Mouse (Mus musculus): ENCODE data around the gene Pex3. TPM values are rescaled to one million over a fixed set of nuclear protein-coding genes. Genes with fewer than 3 reads are reported as not detected.
"Not testable (repeated sequence)": the region's sequence is repeated elsewhere in the genome, so short reads cannot be mapped to it uniquely, and the experiment has no call there.

The Pex3 gene
- polyA plus RNA-seq, 1 experiment from 2014 or later: 27.0 TPM

- H3K27me3 ChIP-seq (ENCODE audit: control insufficient read depth, insufficient read depth, low read length): no peaks in the 10 kb centered on the region
- H3K9ac ChIP-seq (ENCODE audit: low read length): peak overlapping the region; percentile 90
- no peaks in the 10 kb centered on the region for H3K36me3 ChIP-seq (ENCODE audit: control insufficient read depth, insufficient read depth, low read length)
- ATAC-seq (ENCODE audit: low FRiP score): peak; percentile 34
- no peaks in the 10 kb centered on the region for H3K9me3 ChIP-seq (ENCODE audit: control insufficient read depth, low read length)
- 33% methylated on average over 10 of the region's 10 CpGs for WGBS
- H3K4me1 ChIP-seq (ENCODE audit: control insufficient read depth, insufficient read depth, low read length): peaks cover 3% of the 10 kb centered on the region; the same call in 1 of the 2 replicates
- peak; percentile 90 for DNase-seq (ENCODE audit: low spot score, missing footprints)
- H3K4me3 ChIP-seq (ENCODE audit: low read depth, low read length): peak overlapping the region; percentile 69
- H3K27ac ChIP-seq (ENCODE audit: low read depth, low read length): no peak overlapping the region
- peak overlapping the region; percentile 74 for H3K4me2 ChIP-seq
Measured at GRCm38 (mm10) chr10:13553498-13553985, 600 bp upstream of the Pex3 start.

GRCm38 (mm10) chr10:13541721-13542120, 11.2 kb downstream of the Pex3 start:
- H3K36me3 ChIP-seq (ENCODE audit: control insufficient read depth, insufficient read depth, low read length): no peaks in the 10 kb centered on the region
- ATAC-seq (ENCODE audit: low FRiP score): no peak
- no peak for DNase-seq (ENCODE audit: low spot score, missing footprints)
- H3K4me2 ChIP-seq: no peak overlapping the region
- no peaks in the 10 kb centered on the region for H3K27me3 ChIP-seq (ENCODE audit: control insufficient read depth, insufficient read depth, low read length)
- no peaks in the 10 kb centered on the region for H3K4me1 ChIP-seq (ENCODE audit: control insufficient read depth, insufficient read depth, low read length)
- H3K27ac ChIP-seq (ENCODE audit: low read depth, low read length): no peak overlapping the region
- no peak overlapping the region for H3K4me3 ChIP-seq (ENCODE audit: low read depth, low read length)
- no peaks in the 10 kb centered on the region for H3K9me3 ChIP-seq (ENCODE audit: control insufficient read depth, low read length)
- H3K9ac ChIP-seq (ENCODE audit: low read length): no peak overlapping the region
- WGBS: 95% methylated on average over 5 of the region's 5 CpGs

GRCm38 (mm10) chr10:13539769-13540333, 13.1 kb downstream of the Pex3 start:
- no peak overlapping the region for H3K9ac ChIP-seq (ENCODE audit: low read length)
- no peaks in the 10 kb centered on the region for H3K4me1 ChIP-seq (ENCODE audit: control insufficient read depth, insufficient read depth, low read length)
- DNase-seq (ENCODE audit: low spot score, missing footprints): no peak
- no peak for ATAC-seq (ENCODE audit: low FRiP score)
- no peak overlapping the region for H3K4me3 ChIP-seq (ENCODE audit: low read depth, low read length)
- H3K27ac ChIP-seq (ENCODE audit: low read depth, low read length): no peak overlapping the region
- 0 out of 2 replicates have a peak, but pooled peaks cover 2% of the 10 kb centered on the region for H3K36me3 ChIP-seq (ENCODE audit: control insufficient read depth, insufficient read depth, low read length)
- no peak overlapping the region for H3K4me2 ChIP-seq
- H3K9me3 ChIP-seq (ENCODE audit: control insufficient read depth, low read length): no peaks in the 10 kb centered on the region
- no peaks in the 10 kb centered on the region for H3K27me3 ChIP-seq (ENCODE audit: control insufficient read depth, insufficient read depth, low read length)
- WGBS: 91% methylated on average over 7 of the region's 7 CpGs

GRCm38 (mm10) chr10:13536706-13537105, 16.2 kb downstream of the Pex3 start:
- ATAC-seq (ENCODE audit: low FRiP score): no peak
- Histone ChIP-seq H3K9me3 (ENCODE audit: control insufficient read depth, low read length) (no peaks in the 10 kb centered on the region), H3K4me2 (no peak overlapping the region), H3K27ac (ENCODE audit: low read depth, low read length) (no peak overlapping the region), H3K4me3 (ENCODE audit: low read depth, low read length) (no peak overlapping the region), H3K4me1 (ENCODE audit: control insufficient read depth, insufficient read depth, low read length) (no peaks in the 10 kb centered on the region), H3K9ac (ENCODE audit: low read length) (no peak overlapping the region), H3K27me3 (ENCODE audit: control insufficient read depth, insufficient read depth, low read length) (no peaks in the 10 kb centered on the region), H3K36me3 (ENCODE audit: control insufficient read depth, insufficient read depth, low read length) (0 out of 2 replicates have a peak, but pooled peaks cover 2% of the 10 kb centered on the region)
- 97% methylated on average over 7 of the region's 7 CpGs for WGBS
- no peak for DNase-seq (ENCODE audit: low spot score, missing footprints)

GRCm38 (mm10) chr10:13534751-13535150, 18.2 kb downstream of the Pex3 start:
- Histone ChIP-seq H3K4me3 (ENCODE audit: low read depth, low read length) (no peak overlapping the region), H3K36me3 (ENCODE audit: control insufficient read depth, insufficient read depth, low read length) (peaks cover 2% of the 10 kb centered on the region; the same call in 1 of the 2 replicates), H3K4me2 (no peak overlapping the region), H3K27me3 (ENCODE audit: control insufficient read depth, insufficient read depth, low read length) (no peaks in the 10 kb centered on the region), H3K9me3 (ENCODE audit: control insufficient read depth, low read length) (no peaks in the 10 kb centered on the region), H3K4me1 (ENCODE audit: control insufficient read depth, insufficient read depth, low read length) (no peaks in the 10 kb centered on the region), H3K9ac (ENCODE audit: low read length) (no peak overlapping the region), H3K27ac (ENCODE audit: low read depth, low read length) (no peak overlapping the region)
- DNase-seq (ENCODE audit: low spot score, missing footprints) (no peak), ATAC-seq (ENCODE audit: low FRiP score) (no peak)
- 89% methylated on average over 3 of the region's 3 CpGs for WGBS

GRCm38 (mm10) chr10:13528155-13528554, 24.8 kb downstream of the Pex3 start:
- Histone ChIP-seq H3K4me3 (ENCODE audit: low read depth, low read length) (no peak overlapping the region), H3K27me3 (ENCODE audit: control insufficient read depth, insufficient read depth, low read length) (no peaks in the 10 kb centered on the region), H3K36me3 (ENCODE audit: control insufficient read depth, insufficient read depth, low read length) (peaks cover 2% of the 10 kb centered on the region; the same call in 1 of the 2 replicates), H3K9me3 (ENCODE audit: control insufficient read depth, low read length) (no peaks in the 10 kb centered on the region), H3K27ac (ENCODE audit: low read depth, low read length) (no peak overlapping the region), H3K4me2 (no peak overlapping the region), H3K4me1 (ENCODE audit: control insufficient read depth, insufficient read depth, low read length) (no peaks in the 10 kb centered on the region), H3K9ac (ENCODE audit: low read length) (no peak overlapping the region)
- no peak for ATAC-seq (ENCODE audit: low FRiP score)
- DNase-seq (ENCODE audit: low spot score, missing footprints): no peak
- WGBS: 88% methylated on average over 4 of the region's 4 CpGs

- 0 out of 2 replicates have a peak, but pooled peaks cover 1% of the 10 kb centered on the region for H3K36me3 ChIP-seq (ENCODE audit: control insufficient read depth, insufficient read depth, low read length)
- no peaks in the 10 kb centered on the region for H3K9me3 ChIP-seq (ENCODE audit: control insufficient read depth, low read length)
- no peak for DNase-seq (ENCODE audit: low spot score, missing footprints)
- no peaks in the 10 kb centered on the region for H3K4me1 ChIP-seq (ENCODE audit: control insufficient read depth, insufficient read depth, low read length)
- no peak overlapping the region for H3K27ac ChIP-seq (ENCODE audit: low read depth, low read length)
- H3K27me3 ChIP-seq (ENCODE audit: control insufficient read depth, insufficient read depth, low read length): no peaks in the 10 kb centered on the region
- no peak for ATAC-seq (ENCODE audit: low FRiP score)
- 91% methylated on average over 4 of the region's 4 CpGs for WGBS
- no peak overlapping the region for H3K9ac ChIP-seq (ENCODE audit: low read length)
- no peak overlapping the region for H3K4me3 ChIP-seq (ENCODE audit: low read depth, low read length)
- no peak overlapping the region for H3K4me2 ChIP-seq
Measured at GRCm38 (mm10) chr10:13521857-13522256, 31.1 kb downstream of the Pex3 start.

GRCm38 (mm10) chr10:13502371-13502770, 50.6 kb downstream of the Pex3 start:
- Histone ChIP-seq H3K9me3 (ENCODE audit: control insufficient read depth, low read length) (no peaks in the 10 kb centered on the region), H3K4me3 (ENCODE audit: low read depth, low read length) (no peak overlapping the region), H3K27ac (ENCODE audit: low read depth, low read length) (no peak overlapping the region), H3K4me1 (ENCODE audit: control insufficient read depth, insufficient read depth, low read length) (0 out of 2 replicates have a peak, but pooled peaks cover 5% of the 10 kb centered on the region), H3K4me2 (no peak overlapping the region), H3K27me3 (ENCODE audit: control insufficient read depth, insufficient read depth, low read length) (no peaks in the 10 kb centered on the region), H3K9ac (ENCODE audit: low read length) (no peak overlapping the region), H3K36me3 (ENCODE audit: control insufficient read depth, insufficient read depth, low read length) (no peaks in the 10 kb centered on the region)
- ATAC-seq (ENCODE audit: low FRiP score) (no peak), DNase-seq (ENCODE audit: low spot score, missing footprints) (no peak)
- 90% methylated on average over 8 of the region's 8 CpGs for WGBS

- H3K27me3 ChIP-seq (ENCODE audit: control insufficient read depth, insufficient read depth, low read length); H3K36me3 ChIP-seq (ENCODE audit: control insufficient read depth, insufficient read depth, low read length); H3K9me3 ChIP-seq (ENCODE audit: control insufficient read depth, low read length); H3K4me1 ChIP-seq (ENCODE audit: control insufficient read depth, insufficient read depth, low read length); H3K27ac ChIP-seq (ENCODE audit: low read depth, low read length); DNase-seq (ENCODE audit: low spot score, missing footprints): not testable (repeated sequence)
- ATAC-seq (ENCODE audit: low FRiP score): peak; percentile 43
- peak overlapping the region; percentile 69 for H3K9ac ChIP-seq (ENCODE audit: low read length)
- 50% methylated on average over 4 of the region's 4 CpGs for WGBS
- peak overlapping the region; percentile 54; the same call in 1 of the 2 replicates for H3K4me3 ChIP-seq (ENCODE audit: low read depth, low read length)
- peak overlapping the region; percentile 86 for H3K4me2 ChIP-seq
Measured at GRCm38 (mm10) chr10:13501533-13501932, 51.4 kb downstream of the Pex3 start.
